Mouse (Mus musculus): Measurements from ENCODE around the gene Dnm2.

DNA sequence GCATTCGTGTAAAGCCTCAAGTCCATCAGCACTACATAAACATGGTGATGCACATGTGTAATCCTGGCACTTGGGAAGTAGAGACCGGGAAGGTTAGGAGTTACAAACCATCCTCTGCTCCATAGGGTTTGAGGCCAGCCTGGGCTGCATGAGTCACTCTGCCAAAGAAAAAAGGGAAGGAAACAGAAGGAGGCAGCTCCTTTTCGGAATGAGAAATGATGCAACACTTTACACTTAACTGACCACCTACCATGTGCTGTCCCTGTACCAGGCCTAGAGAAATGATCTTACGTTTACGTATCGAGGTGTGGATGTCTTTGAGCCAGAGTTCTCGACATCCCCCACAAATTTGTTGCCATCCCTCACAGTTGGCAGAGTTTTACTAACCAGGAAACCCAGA lies 28.3 kb downstream of the Dnm2 start:
- no peak for TF ChIP-seq CTCF (IDR thresholded peaks at IDR 0.05; ENCODE audit: borderline replicate concordance, insufficient read depth, low read depth, low read length)
- TF ChIP-seq POLR2A (IDR thresholded peaks at IDR 0.05; ENCODE audit: borderline replicate concordance, insufficient read depth, low read length), result no peak
